Mouse (Mus musculus) kidney, adult 8-10 months (tissue): ENCODE data around the gene Pde6b.
A peak's percentile ranks its signal among the peaks of the same experiment; 100 is the strongest.

Experiments
- DNase-seq, 2 experiments: peaks; one replicate each; pipeline ENCODE4 v3.0.0; 2022

Pde6b gene

DNA sequence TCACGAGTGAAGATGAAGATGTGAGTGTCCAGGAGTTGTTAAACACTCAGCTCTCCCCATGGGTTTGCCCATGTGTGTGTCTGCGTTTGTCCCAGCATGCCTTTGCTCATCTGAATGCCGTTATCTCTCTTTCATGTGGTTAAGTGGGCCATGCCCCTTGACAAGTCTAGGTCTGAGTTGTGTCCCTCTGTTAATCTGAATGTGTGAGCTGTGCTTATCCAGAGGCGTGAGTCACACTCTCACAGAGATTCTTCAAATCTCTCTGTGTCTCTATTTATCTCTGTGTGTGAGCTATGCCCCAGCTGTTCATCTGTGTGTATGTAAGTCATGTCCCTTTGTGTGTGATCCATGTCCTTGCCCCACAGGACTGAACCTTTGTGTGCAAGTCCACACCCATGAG lies 15.3 kb downstream of the Pde6b start:
- no peak for DNase-seq

- no peak for DNase-seq
Measured at GRCm38 (mm10) chr5:108405460-108405859, 17.3 kb downstream of the Pde6b start.

- no peak for DNase-seq
Measured at GRCm38 (mm10) chr5:108406977-108407376, 18.8 kb downstream of the Pde6b start.

DNA sequence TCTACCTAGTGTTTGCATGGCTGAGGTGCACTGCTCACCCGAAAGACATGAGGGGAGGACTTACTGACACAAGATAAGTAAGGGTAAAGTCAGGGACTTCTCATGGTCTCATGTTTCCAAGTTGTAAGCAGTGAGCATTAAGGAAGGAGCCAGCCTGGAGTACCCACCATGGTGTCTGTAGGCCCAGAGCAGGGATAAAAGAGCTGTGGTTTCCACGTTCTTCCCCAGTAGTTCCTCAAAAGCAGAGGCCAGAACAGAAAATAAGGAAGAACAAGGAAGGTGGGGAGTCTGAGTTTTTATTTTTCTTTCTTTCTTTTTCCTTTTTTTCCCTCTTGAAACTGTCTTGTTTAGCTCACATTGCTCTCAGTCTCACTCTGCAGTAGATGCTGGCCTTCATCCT lies 26.5 kb downstream of the Pde6b start:
- no peak for DNase-seq

DNA sequence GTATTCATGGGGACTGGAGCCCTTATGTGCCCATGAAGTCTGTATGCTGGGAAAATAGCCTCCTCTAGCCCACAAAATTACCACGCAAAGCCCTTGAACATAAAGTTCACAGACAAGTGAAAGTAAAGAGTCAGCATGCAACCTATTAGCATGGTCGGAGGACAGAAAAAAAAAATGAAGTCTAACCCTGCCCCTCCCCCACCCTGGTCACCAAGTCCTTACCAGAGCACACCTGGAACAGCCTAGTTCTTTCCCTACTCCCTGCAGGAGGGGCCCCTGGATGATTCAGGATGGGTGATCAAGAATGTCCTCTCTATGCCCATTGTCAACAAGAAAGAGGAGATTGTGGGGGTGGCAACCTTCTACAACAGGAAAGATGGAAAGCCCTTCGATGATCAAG lies 34.5 kb downstream of the Pde6b start:
- no peak for DNase-seq

GRCm38 (mm10) chr5:108423427-108423826 lies 35.2 kb downstream of the Pde6b start:
- DNase-seq, result no peak

GRCm38 (mm10) chr5:108427186-108427585 lies 39.0 kb downstream of the Pde6b start:
- peak; percentile 45 to 63 for DNase-seq

DNA sequence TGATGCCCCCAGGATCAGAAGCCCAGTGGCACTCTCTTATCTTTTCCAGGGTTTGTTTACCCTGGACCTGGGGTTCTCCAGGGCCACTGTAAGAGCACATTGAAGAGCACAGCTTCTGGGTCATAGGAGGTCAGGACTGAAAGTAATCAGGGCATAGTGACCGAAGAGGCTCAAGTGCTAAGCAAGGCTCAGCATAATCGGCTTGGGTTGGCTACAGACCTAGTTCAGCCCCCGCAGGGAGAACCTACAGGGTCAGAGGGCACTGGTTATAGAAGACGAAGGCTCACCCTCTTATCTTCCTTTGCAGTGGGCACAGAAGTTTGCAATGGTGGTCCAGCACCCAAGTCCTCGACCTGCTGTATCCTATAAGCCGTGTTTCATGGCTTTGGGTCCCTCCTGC lies 43.0 kb downstream of the Pde6b start:
- DNase-seq, result no peak

DNA sequence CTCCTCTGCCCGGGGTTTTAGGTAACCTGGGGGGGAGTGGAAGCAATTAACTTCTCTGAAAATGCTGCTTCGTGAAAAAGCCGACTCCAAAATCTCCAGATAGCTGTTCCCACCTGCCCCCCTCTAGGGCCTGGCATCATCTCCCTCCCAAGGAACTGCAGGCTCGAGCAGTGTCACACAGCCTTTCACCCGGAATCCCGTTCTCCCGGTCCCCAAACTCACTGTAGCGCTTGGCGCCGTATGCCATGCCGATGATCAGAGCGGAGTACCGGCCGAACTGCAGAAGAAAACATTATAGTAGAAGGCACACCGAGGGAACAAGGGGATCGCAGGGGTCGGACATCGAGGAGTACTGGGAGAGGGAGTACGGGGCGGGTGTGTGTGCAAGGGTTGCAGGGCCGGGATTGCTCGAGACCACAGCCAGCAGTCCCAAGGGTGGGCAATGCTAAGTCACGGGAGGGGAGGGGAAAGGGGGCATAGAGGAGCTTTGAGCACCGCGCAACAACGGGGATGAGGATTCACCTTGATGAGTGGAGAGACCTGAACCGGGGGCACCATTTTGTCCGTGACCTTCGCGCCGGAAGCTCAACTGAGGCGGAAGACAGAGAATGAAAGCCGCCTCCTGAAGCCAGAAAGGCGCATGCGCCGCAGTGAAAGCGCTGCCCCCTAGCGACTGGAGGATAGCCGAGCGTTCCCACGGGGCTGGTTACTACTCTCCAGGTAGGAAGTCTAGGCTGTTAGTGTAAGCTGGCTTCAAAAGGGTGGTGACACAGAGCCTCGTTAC lies 45.8 kb downstream of the Pde6b start, which contains the start of gene Atp5k:
Gene Atp5k, minus strand, starts transcription at position 645 of the 784 bp plus-strand sequence.
- DNase-seq, result peak; percentile 94 to 97

DNA sequence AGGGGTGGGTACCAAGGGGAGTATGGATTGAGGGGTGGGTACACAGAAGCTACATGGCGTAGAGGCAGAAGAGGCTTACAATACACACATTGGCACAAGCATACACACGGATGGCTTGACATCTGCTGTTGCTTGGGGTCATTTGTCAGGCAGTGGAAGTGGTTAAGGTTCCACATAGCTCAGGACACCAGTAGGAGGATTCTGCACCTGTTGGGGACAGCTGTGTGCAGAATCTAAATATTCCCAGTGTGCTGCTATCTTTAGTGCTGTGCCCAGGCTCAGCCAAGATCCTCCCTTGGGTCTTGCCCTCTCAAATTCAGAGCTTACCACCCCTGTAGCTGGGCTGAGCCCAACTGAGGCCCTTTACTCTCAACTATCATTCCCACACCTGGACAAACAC lies 47.9 kb downstream of the Pde6b start:
- no peak for DNase-seq

DNA sequence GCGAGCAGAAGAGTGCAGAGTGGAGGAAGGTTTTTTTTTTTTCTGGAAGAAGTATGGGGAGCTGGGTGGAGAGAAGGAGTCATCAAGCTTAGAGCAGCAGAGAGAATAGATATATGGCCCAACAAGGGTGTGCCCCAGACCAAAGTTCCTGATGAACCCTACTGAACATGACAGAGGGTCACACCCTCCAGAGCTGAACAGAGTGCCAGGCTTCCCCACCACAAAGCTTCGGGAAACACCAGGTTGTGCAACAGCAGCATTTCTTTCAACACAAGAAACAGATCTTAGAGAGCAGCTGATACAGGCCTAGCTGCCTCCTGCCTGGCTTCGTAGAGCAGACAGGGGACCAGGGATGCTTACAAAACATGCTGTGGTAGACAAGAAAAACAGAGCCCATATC lies 58.8 kb downstream of the Pde6b start:
- DNase-seq, result no peak

DNA sequence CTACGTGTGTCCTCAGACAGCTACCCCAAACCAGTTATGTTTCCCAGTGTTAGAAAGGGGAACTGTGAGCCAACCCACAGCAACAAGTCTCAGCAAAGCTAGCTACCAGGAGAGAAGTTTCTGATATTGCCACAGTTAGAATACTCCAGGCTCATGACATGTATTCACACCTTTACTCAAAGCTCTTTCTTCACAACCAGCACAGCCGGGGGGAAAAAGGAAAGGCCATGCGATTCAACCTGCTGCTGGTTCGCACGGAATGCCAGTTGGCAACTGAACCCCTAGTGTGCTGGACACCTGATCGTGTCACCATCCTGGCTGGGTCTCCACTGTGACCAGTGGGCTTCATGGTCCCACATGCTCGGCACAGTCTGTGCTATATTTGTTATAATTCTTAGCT lies 59.7 kb downstream of the Pde6b start:
- DNase-seq, result no peak

DNA sequence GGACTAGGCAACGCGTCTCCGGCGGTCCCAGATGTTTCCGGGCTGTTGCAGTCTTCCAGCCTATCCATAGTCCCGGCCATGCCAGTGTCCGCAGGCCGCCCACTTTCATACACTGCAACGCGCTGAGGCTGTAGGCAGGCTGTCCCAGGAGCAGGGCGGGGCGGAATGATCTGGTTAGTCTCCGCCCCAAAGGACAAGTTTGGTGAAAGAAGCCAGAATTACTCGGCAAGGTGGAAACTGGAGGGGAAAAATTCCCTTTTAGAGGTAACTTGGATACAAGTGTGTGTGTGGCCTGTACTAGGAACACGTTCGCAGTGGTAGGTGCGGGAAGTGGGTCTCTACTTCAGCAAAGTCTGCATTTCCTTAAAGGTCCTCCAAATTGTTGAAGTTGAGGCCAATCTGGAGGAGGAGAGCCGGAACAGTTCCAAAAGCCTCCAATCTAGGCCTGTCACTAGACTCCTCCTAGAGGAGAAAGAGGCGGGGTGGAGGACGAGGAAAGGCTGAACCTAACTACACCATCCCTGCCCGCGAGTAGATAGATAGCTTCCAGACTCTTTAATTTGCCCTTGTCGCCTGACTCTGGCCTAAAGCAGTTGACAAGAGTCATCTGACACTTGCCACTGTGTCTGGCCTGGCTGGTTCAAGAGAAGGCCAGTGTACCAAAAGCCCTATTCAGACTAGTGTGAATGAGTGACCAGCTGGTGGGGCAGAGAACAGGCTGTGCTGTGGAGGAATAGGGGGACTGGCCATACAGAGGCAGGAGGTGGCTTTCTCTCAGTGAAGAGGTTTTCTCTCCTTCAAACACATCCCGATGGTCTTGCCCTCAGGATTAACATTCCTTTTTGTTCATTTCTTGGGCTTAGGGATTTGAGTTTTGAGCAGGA lies 60.8 kb downstream of the Pde6b start, which contains the start of gene Mfsd7a:
Gene Mfsd7a, minus strand, starts transcription at position 107 of the 884 bp plus-strand sequence.
- peak; percentile 83 to 85 for DNase-seq

DNA sequence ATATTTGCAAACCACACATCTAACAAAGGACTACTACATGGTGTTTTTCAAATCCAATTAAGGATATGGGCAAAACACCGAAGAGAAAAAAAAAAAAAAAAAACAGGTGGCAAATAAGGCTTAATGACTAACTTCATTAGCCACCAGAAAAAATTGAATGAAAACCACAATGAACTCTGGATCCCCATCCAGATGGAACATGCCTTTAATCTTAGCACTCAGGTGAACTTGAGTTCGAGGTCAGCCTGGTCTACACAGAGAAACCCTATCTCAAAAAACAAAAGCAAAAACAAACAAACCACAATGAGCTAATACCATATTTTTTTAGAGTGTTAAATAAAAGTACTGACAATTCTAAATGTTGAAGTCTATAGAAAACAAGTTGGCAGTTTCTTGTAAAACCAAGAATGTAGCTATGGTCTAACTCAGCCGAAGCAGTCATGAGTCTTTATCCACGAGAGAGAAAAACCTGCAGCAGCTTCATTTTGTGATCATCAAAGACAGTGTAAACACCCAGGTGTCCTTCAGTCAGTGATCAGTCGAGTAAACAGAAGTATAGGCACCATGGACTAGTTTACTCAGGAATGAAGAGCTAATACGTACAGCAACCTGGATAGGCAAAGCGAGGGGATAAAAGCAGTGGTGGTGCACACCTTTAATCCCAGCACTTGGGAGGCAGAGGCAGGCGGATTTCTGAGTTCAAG lies 62.8 kb downstream of the Pde6b start:
- DNase-seq, result no peak

DNA sequence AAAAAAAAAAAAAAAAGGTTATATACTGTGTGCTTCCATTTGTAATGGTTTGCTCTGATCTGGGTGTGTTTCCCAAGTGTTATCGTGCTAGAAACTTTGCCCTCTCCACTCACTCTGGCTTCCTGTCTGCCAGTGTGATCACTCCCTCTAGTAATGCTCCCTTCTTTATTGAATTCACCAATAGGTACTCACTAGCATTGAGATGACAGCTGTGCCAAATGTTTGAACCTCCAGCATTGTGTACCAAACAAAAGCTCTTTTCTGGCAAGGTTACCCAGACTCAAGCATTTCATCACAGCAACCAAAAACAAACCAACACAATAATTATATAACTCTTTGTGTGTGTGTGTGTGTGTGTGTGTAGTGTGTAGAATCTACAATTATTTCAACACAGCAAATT lies 63.4 kb downstream of the Pde6b start:
- no peak for DNase-seq

- DNase-seq, result no peak
Measured at GRCm38 (mm10) chr5:108452422-108452821, 64.2 kb downstream of the Pde6b start.

- DNase-seq, result peak; percentile 50 to 63
Measured at GRCm38 (mm10) chr5:108454094-108454493, 65.9 kb downstream of the Pde6b start.

DNA sequence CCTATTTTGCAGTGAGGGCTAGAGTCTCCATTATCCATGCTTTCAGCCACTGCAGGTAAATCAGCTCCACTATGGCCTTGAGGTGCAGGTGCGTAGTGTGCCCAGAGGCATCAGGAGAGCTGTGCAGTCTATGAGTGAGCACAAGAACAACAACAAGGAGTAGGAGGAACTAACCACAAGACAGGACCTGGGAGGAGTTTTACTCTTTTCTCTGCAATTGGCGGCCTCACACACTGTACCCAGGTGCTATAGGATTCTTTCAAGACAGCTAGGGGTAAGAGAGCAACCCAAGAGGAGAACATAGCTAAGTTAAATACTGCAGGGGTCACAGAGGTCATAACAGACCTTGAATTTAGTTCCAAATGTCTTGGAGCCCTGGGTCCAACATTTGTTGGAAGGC lies 70.5 kb downstream of the Pde6b start:
- no peak for DNase-seq

DNA sequence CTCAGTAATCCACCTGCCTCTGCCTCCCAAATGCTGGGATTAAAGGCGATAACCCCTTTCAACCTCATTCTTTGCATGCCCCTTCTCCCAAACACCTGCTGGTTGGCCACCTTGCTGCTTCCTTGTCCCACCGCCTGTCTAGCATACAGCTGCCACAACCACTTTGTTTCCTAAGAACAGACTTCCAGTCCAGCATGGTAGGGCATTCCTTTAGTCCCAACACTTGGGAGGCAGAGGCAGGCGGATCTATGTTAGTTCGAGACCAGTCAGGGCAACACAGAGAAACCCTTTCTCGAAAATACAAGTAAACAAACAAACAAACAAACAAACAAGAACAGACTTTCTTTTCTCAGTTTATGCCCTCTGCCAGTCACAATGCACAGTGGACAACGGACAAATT lies 72.3 kb downstream of the Pde6b start:
- no peak for DNase-seq

DNA sequence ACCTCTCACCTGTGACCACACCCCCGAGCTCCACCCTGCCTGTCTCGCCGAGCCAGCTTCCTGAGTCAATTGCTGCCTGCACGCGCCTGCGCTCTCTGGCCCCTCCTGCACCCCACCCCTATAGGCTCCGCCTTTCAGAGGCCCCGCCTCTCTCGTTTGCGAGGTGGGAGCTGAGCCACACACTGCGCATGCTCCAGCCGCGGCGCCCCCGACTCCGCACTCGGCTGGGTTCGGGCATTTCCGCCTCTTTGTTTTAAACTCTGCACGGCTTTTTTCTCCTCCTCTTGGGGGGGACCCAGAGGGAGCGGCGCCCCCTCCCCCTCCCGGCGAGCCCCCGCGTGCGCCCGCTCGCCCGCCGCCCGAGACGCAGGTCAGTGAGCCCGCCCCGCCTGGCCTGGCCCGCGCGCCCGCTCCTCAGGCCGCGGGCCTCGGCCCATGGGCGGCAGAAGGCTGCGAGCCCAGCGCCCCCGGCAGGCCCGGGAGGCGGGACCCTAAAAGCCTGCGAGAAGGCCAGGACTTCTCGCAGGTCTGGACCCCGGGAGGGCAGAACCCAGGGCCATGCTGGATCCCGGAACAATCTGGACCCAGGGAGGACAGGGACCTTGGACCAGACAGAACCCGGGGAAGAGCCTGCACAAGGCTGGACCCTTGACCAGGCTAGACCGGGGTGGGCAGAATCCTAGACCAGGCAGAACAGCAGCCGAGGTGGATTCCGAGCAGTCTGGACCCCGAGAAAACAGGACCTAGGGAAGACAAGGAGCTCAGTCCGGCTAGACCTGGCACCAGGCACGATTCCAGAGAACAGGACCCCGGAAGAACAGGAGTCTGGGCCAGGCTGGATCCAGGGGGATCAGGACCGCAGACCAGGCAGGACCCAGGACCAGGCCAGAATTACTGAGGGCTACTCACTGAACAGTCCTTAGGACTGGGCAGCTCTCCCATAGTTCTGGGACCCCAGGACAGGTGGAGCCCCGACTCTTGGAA lies 73.2 kb downstream of the Pde6b start, which contains the start of gene Pcgf3:
Gene Pcgf3, plus strand, starts transcription at position 151 of the 984 bp plus-strand sequence.
- DNase-seq, result peak; percentile 99

- no peak for DNase-seq
Measured at GRCm38 (mm10) chr5:108462446-108462845, 74.3 kb downstream of the Pde6b start.
